Mouse (Mus musculus) left cerebral cortex, adult 11 months (tissue): ENCODE measurements at regions not wholly inside any gene's neighbourhood (a gene's known extent, or its start where the extent isn't known, plus 50 kb on each side); places are given as distances from the start of the nearest gene placed in this dataset.
"Not testable (repeated sequence)": the region's sequence is repeated elsewhere in the genome, so short reads cannot be mapped to it uniquely, and the experiment has no call there.

Experiments used
- DNase-seq: peaks from one replicate; pipeline ENCODE4 v3.0.0; 2022; ENCODE audit warnings: low spot score

GRCm38 (mm10) chr14:120830389-120830835 lies 80.6 kb upstream of the Ipo5 start:
- not testable (repeated sequence) for DNase-seq

- no peak for DNase-seq
These were observed 79.6 kb upstream of the Ipo5 start for GRCm38 (mm10) chr14:120831397-120831796.

- DNase-seq, result peak; percentile 73
These were observed 79.0 kb upstream of the Ipo5 start for GRCm38 (mm10) chr14:120831847-120832613.

- DNase-seq, result no peak
These were observed 76.2 kb upstream of the Ipo5 start for GRCm38 (mm10) chr14:120834821-120835220.

- DNase-seq, result no peak
These were observed 75.3 kb upstream of the Ipo5 start for GRCm38 (mm10) chr14:120835758-120836157.

- no peak for DNase-seq
These were observed 74.3 kb upstream of the Ipo5 start for GRCm38 (mm10) chr14:120836535-120837316.

- no peak for DNase-seq
These were observed 70.1 kb upstream of the Ipo5 start for GRCm38 (mm10) chr14:120840900-120841299.

- DNase-seq, result no peak
These were observed 69.7 kb upstream of the Ipo5 start for GRCm38 (mm10) chr14:120841311-120841710.

- DNase-seq, result no peak
These were observed 65.9 kb upstream of the Ipo5 start for GRCm38 (mm10) chr14:120845172-120845571.

GRCm38 (mm10) chr14:120846073-120846850 lies 64.8 kb upstream of the Ipo5 start:
- no peak for DNase-seq

- no peak for DNase-seq
These were observed 64.0 kb upstream of the Ipo5 start for GRCm38 (mm10) chr14:120847006-120847405.

GRCm38 (mm10) chr14:120848083-120848951 lies 62.7 kb upstream of the Ipo5 start:
- no peak for DNase-seq

- no peak for DNase-seq
These were observed 61.9 kb upstream of the Ipo5 start for GRCm38 (mm10) chr14:120849159-120849558.

GRCm38 (mm10) chr14:120853643-120854042 lies 57.4 kb upstream of the Ipo5 start:
- no peak for DNase-seq

- DNase-seq, result no peak
These were observed 56.5 kb upstream of the Ipo5 start for GRCm38 (mm10) chr14:120854559-120854958.

- DNase-seq, result no peak
These were observed 55.8 kb upstream of the Ipo5 start for GRCm38 (mm10) chr14:120855181-120855580.
